Mouse (Mus musculus): ENCODE measurements at regions not wholly inside any gene's neighbourhood (a gene's known extent, or its start where the extent isn't known, plus 50 kb on each side); places are given as distances from the start of the nearest gene placed in this dataset.

DNA sequence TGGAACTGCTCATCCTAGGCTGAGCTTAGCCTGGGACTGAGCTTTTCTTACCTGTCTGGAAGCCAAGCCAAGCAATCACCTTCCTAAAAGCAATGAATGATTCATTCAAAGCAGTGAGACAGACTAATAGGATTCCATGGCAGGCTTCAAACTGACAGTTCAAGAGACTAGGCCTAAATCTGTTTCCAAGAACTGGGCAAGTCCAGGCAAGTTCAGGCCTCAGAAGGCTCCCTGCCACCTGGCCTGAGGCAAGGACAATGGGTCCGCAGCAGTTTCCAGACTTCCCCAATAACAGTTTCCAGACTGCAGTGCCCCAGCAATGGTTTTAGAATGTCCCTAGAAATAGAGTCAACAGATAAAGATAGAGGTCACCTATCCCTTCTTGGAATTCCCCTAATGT lies 123.5 kb downstream of the Ptpn20 start:
- no peak for TF ChIP-seq CTCF (IDR thresholded peaks at IDR 0.05; ENCODE audit: low read depth)
- TF ChIP-seq EP300 (IDR thresholded peaks at IDR 0.05; ENCODE audit: low read depth), result no peak
